ENCODE assay signal across 9 mouse cellular contexts in genomic region chr9:56864216-56864729, GRCm38 (mm10). TPM values are rescaled to one million over a fixed set of nuclear protein-coding genes. Genes with fewer than 3 reads are reported as not detected.
DNase-seq lines count a peak whose midpoint lies in the region; ATAC-seq and TF ChIP-seq lines count a peak whose summit lies in the region.
"Had no signal": no experiment of that assay in that cellular context is flagged by ENCODE, and none has a peak within 500 bp of the region (broad histone marks: within the 10 kb centered on the region; RNA-seq: fewer than 3 reads in every experiment).

Gene Odf3l1 (minus strand): TSS chr9:56864679.

- no peaks in the 10 kb centered on the region for H3K9me3 ChIP-seq in heart, embryonic 10.5 days
- no peaks in the 10 kb centered on the region for H3K9me3 ChIP-seq in forebrain, embryonic 11.5 days (ENCODE audit: control insufficient read depth, low read length)
- H3K9me3 ChIP-seq in midbrain, embryonic 13.5 days: no peaks in the 10 kb centered on the region
- H3K9me3 ChIP-seq: G1E had no signal

- no peak for TF ChIP-seq POLR2A in kidney, adult 2 months (IDR thresholded peaks at IDR 0.05; ENCODE audit: low read depth, low read length)

- H3K4me3 ChIP-seq in heart, embryonic 10.5 days: peak within 1 kb of the TSS; percentile 67
- H3K4me3 ChIP-seq in forebrain, embryonic 11.5 days (ENCODE audit: low read depth, low read length): peak within 1 kb of the TSS; percentile 15; the same call in 1 of the 2 replicates
- H3K4me3 ChIP-seq in kidney, adult 2 months (ENCODE audit: insufficient read depth, low read depth, low read length): peak within 1 kb of the TSS; percentile 57
- H3K4me3 ChIP-seq in midbrain, embryonic 13.5 days (replicated peaks): peak within 1 kb of the TSS; percentile 22

- peaks cover 71% of the 10 kb centered on the region for H3K4me1 ChIP-seq in heart, embryonic 10.5 days
- 0 out of 2 replicates have a peak, but pooled peaks cover 4% of the 10 kb centered on the region for H3K4me1 ChIP-seq in forebrain, embryonic 11.5 days (replicated peaks; ENCODE audit: control insufficient read depth, insufficient read depth, low read length)
- H3K4me1 ChIP-seq in kidney, adult 2 months (ENCODE audit: control insufficient read depth, insufficient read depth, low read length): peaks cover 28% of the 10 kb centered on the region
- peaks cover 19% of the 10 kb centered on the region for H3K4me1 ChIP-seq in midbrain, embryonic 13.5 days (replicated peaks)

- H3K36me3 ChIP-seq in heart, embryonic 10.5 days: no peaks in the 10 kb centered on the region
- no peaks in the 10 kb centered on the region for H3K36me3 ChIP-seq in forebrain, embryonic 11.5 days (ENCODE audit: control insufficient read depth, insufficient read depth, low read length)
- no peaks in the 10 kb centered on the region for H3K36me3 ChIP-seq in kidney, adult 2 months (ENCODE audit: control insufficient read depth, insufficient read depth, low read length)
- no peaks in the 10 kb centered on the region for H3K36me3 ChIP-seq in midbrain, embryonic 13.5 days
- H3K36me3 ChIP-seq: G1E had no signal

- intact Hi-C loops in heart, postnatal 25 days (cut with DNase I): loop anchor here (2.0 kb wide), 1 partner anchor 25 kb away; no protein-coding TSS in a partner anchor

- peaks cover 37% of the 10 kb centered on the region; the same call in 1 of the 2 replicates for H3K27me3 ChIP-seq in heart, embryonic 10.5 days (ENCODE audit: insufficient read depth, poor library complexity, severe bottlenecking)
- H3K27me3 ChIP-seq in forebrain, embryonic 11.5 days (ENCODE audit: control insufficient read depth, insufficient read depth, low read length): peaks cover 2% of the 10 kb centered on the region; the same call in 1 of the 2 replicates
- H3K27me3 ChIP-seq in kidney, adult 2 months (replicated peaks; ENCODE audit: control insufficient read depth, insufficient read depth, low read length): no peaks in the 10 kb centered on the region
- peaks cover 31% of the 10 kb centered on the region for H3K27me3 ChIP-seq in midbrain, embryonic 13.5 days

- H3K4me2 ChIP-seq in forebrain, embryonic 11.5 days (ENCODE audit: low read depth, low read length, severe bottlenecking): peak within 1 kb of the TSS; percentile 57
- peak within 1 kb of the TSS; percentile 49 for H3K4me2 ChIP-seq in midbrain, embryonic 13.5 days (replicated peaks)

- ATAC-seq in forebrain, embryonic 11.5 days (replicated peaks; ENCODE audit: low FRiP score): no peak
- ATAC-seq in midbrain, embryonic 13.5 days: no peak
- ATAC-seq in megakaryocyte-erythroid progenitor cell, adult 5-6 weeks (replicated peaks; ENCODE audit: low FRiP score, low TSS enrichment, poor library complexity, severe bottlenecking): no peak

- H3K9ac ChIP-seq in forebrain, embryonic 11.5 days (ENCODE audit: low read length): peak within 1 kb of the TSS; percentile 42
- peak within 1 kb of the TSS; percentile 42; the same call in 1 of the 2 replicates for H3K9ac ChIP-seq in midbrain, embryonic 13.5 days (replicated peaks)

- no peak for TF ChIP-seq CTCF in kidney, adult 2 months (conservative IDR thresholded peaks at IDR 0.05; ENCODE audit: insufficient read depth, insufficient read length, low read depth, low read length)

- DNase-seq in heart, embryonic 10.5 days (ENCODE audit: low spot score): no peak
- no peak for DNase-seq in heart, postnatal 25 days (ENCODE audit: low spot score)
- no peak for DNase-seq in forebrain, embryonic 11.5 days (ENCODE audit: low spot score)
- peak; percentile 56 for DNase-seq in kidney, adult 2 months
- DNase-seq in cerebellum, adult 18-20 months: no peak
- DNase-seq in B cell, adult 2 months: no peak

- H3K27ac ChIP-seq in heart, embryonic 10.5 days: peak within 1 kb of the TSS; percentile 90
- no peak within 1 kb of the TSS for H3K27ac ChIP-seq in forebrain, embryonic 11.5 days (ENCODE audit: low read depth, low read length)
- H3K27ac ChIP-seq in kidney, adult 2 months (ENCODE audit: insufficient read depth, low read depth, low read length): peak within 1 kb of the TSS; percentile 49
- H3K27ac ChIP-seq in midbrain, embryonic 13.5 days: no peak within 1 kb of the TSS

- WGBS in heart, embryonic 10.5 days: 9% methylated on average over 3 of the region's 3 CpGs
- WGBS in forebrain, embryonic 11.5 days: 25% methylated on average over 3 of the region's 3 CpGs
- WGBS in kidney, adult 2 months: 12% methylated on average over 3 of the region's 3 CpGs
- 27% methylated on average over 3 of the region's 3 CpGs for WGBS in midbrain, embryonic 13.5 days

RNA-seq across cellular contexts. Expression of gene Odf3l1, which starts in this region (rescaled TPM):
- 0.64 and 1.4 TPM in 2 replicates for polyA plus RNA-seq in heart, embryonic 10.5 days (2016; fragmentation: Nextera tagmentation; extraction: Ambion mirVana)
- total RNA-seq in heart, postnatal 25 days (2021): not detected
- polyA plus RNA-seq in forebrain, embryonic 11.5 days (2014; fragmentation: Nextera tagmentation; extraction: Ambion mirVana): not detected in 2 replicates
- polyA plus RNA-seq in kidney, adult 2 months (2012; rRNA removed): 1.8 and 2.0 TPM in 2 replicates
- not detected in 2 replicates for polyA plus RNA-seq in midbrain, embryonic 13.5 days (2015; fragmentation: Nextera tagmentation; extraction: Ambion mirVana)
- total RNA-seq in megakaryocyte-erythroid progenitor cell, adult 5-6 weeks (2014; fragmentation: Nextera tagmentation): not detected in 2 replicates
- total RNA-seq in megakaryocyte-erythroid progenitor cell, adult 5-6 weeks (2017): not detected in 2 replicates
- total RNA-seq: G1E had no signal
- polyA plus RNA-seq: G1E had no signal

Comparison
In these comparisons a context has a peak if more than half of its experiments do, and no peak if none do; other contexts are left out.
1. H3K27ac ChIP-seq: peak in heart, embryonic 10.5 days (single experiment) and kidney, adult 2 months (single experiment); none in forebrain, embryonic 11.5 days (single experiment) and midbrain, embryonic 13.5 days (single experiment).
2. H3K4me3 ChIP-seq: peak in every context shown above with its lines; median percentile 67 in heart, embryonic 10.5 days; 57 in kidney, adult 2 months; 22 in midbrain, embryonic 13.5 days; 15 in forebrain, embryonic 11.5 days.